In genomic region chr11:16508052-16508654, GRCm38 (mm10) we compare ENCODE assay signal across 7 mouse cellular contexts. TPM values are rescaled to one million over a fixed set of nuclear protein-coding genes. Genes with fewer than 3 reads are reported as not detected.
A peak's percentile ranks its signal among the peaks of the same experiment; 100 is the strongest.
DNase-seq lines count a peak whose midpoint lies in the region; ATAC-seq and TF ChIP-seq lines count a peak whose summit lies in the region.

Gene Sec61g, minus strand, starts transcription at chr11:16508484.

- ATAC-seq in intestine, postnatal 0 days, result peak; percentile 100
- peak; percentile 100 for ATAC-seq in midbrain, embryonic 12.5 days (ENCODE audit: low FRiP score, low read depth)

- WGBS in embryonic facial prominence, embryonic 10.5 days, result under 1% methylated on average over 35 of the region's 35 CpGs
- under 1% methylated on average over 35 of the region's 35 CpGs for WGBS in intestine, postnatal 0 days
- WGBS in midbrain, embryonic 12.5 days, result under 1% methylated on average over 35 of the region's 35 CpGs
- WGBS in small intestine, adult 2 months, result under 1% methylated on average over 35 of the region's 35 CpGs

- TF ChIP-seq POLR2A in small intestine, adult 2 months (IDR thresholded peaks at IDR 0.05; ENCODE audit: low read depth, low read length), result peak; percentile 92

- H3K9me3 ChIP-seq in embryonic facial prominence, embryonic 10.5 days, result no peaks in the 10 kb centered on the region
- no peaks in the 10 kb centered on the region for H3K9me3 ChIP-seq in intestine, postnatal 0 days (ENCODE audit: control insufficient read depth)
- H3K9me3 ChIP-seq in midbrain, embryonic 12.5 days, result no peaks in the 10 kb centered on the region

- H3K27ac ChIP-seq in embryonic facial prominence, embryonic 10.5 days (replicated peaks), result peak within 1 kb of the TSS; percentile 95
- H3K27ac ChIP-seq in intestine, postnatal 0 days (ENCODE audit: low read depth, low read length), result peak within 1 kb of the TSS; percentile 98
- peak within 1 kb of the TSS; percentile 93 for H3K27ac ChIP-seq in midbrain, embryonic 12.5 days (replicated peaks)
- H3K27ac ChIP-seq in small intestine, adult 2 months (ENCODE audit: insufficient read depth, low read depth, low read length), result peak within 1 kb of the TSS; percentile 100

- intact Hi-C loops in left cerebral cortex, postnatal 4 days (cut with DNase I), result no loop called here

- peak; percentile 95 for DNase-seq in adrenal gland, postnatal 10 days
- peak; percentile 93 for DNase-seq in embryonic facial prominence, embryonic 10.5 days (ENCODE audit: low spot score)
- DNase-seq in gonadal fat pad, adult 2 months (ENCODE audit: low read depth), result peak; percentile 56
- DNase-seq in left cerebral cortex, postnatal 4 days, result peak; percentile 92

- peaks cover 34% of the 10 kb centered on the region for H3K36me3 ChIP-seq in embryonic facial prominence, embryonic 10.5 days (replicated peaks)
- H3K36me3 ChIP-seq in intestine, postnatal 0 days (ENCODE audit: control insufficient read depth, insufficient read depth), result peaks cover 17% of the 10 kb centered on the region
- H3K36me3 ChIP-seq in midbrain, embryonic 12.5 days, result peaks cover 23% of the 10 kb centered on the region
- H3K36me3 ChIP-seq in small intestine, adult 2 months (ENCODE audit: control insufficient read depth, insufficient read depth, low read length), result peaks cover 20% of the 10 kb centered on the region

- TF ChIP-seq CTCF in intestine, postnatal 0 days (IDR thresholded peaks at IDR 0.05; ENCODE audit: low read depth), result no peak
- no peak for TF ChIP-seq CTCF in small intestine, adult 2 months (IDR thresholded peaks at IDR 0.05; ENCODE audit: extremely low read depth, insufficient read length, insufficient replicate concordance, low read depth, low read length)

- H3K4me3 ChIP-seq in embryonic facial prominence, embryonic 10.5 days, result peak within 1 kb of the TSS; percentile 93
- peak within 1 kb of the TSS; percentile 98 for H3K4me3 ChIP-seq in intestine, postnatal 0 days (ENCODE audit: low read depth, low read length)
- H3K4me3 ChIP-seq in midbrain, embryonic 12.5 days, result peak within 1 kb of the TSS; percentile 71
- peak within 1 kb of the TSS; percentile 96 for H3K4me3 ChIP-seq in small intestine, adult 2 months (ENCODE audit: low read depth, low read length)

- H3K4me1 ChIP-seq in embryonic facial prominence, embryonic 10.5 days, result peaks cover 12% of the 10 kb centered on the region
- H3K4me1 ChIP-seq in intestine, postnatal 0 days (replicated peaks; ENCODE audit: control insufficient read depth, insufficient read depth, low read length), result no peaks in the 10 kb centered on the region
- H3K4me1 ChIP-seq in midbrain, embryonic 12.5 days, result peaks cover 7% of the 10 kb centered on the region
- H3K4me1 ChIP-seq in small intestine, adult 2 months (ENCODE audit: control insufficient read depth, insufficient read depth, insufficient read length, low read length), result no peaks in the 10 kb centered on the region

- H3K9ac ChIP-seq in intestine, postnatal 0 days (ENCODE audit: low read depth, low read length), result peak within 1 kb of the TSS; percentile 95
- H3K9ac ChIP-seq in midbrain, embryonic 12.5 days (replicated peaks), result peak within 1 kb of the TSS; percentile 92

- H3K27me3 ChIP-seq in embryonic facial prominence, embryonic 10.5 days (replicated peaks; ENCODE audit: low read depth, poor library complexity, severe bottlenecking), result no peaks in the 10 kb centered on the region
- H3K27me3 ChIP-seq in intestine, postnatal 0 days (replicated peaks; ENCODE audit: control insufficient read depth, insufficient read depth, low read length), result no peaks in the 10 kb centered on the region
- no peaks in the 10 kb centered on the region for H3K27me3 ChIP-seq in midbrain, embryonic 12.5 days
- H3K27me3 ChIP-seq in small intestine, adult 2 months (ENCODE audit: control insufficient read depth, insufficient read depth, low read length), result no peaks in the 10 kb centered on the region

- H3K4me2 ChIP-seq in intestine, postnatal 0 days (replicated peaks; ENCODE audit: low read depth), result peak within 1 kb of the TSS; percentile 68
- peak within 1 kb of the TSS; percentile 79 for H3K4me2 ChIP-seq in midbrain, embryonic 12.5 days (replicated peaks)

RNA-seq across cellular contexts. Expression of gene Sec61g, which starts in this region (rescaled TPM):
- 1 to 10 TPM; 8.6 to 9.6 TPM for total RNA-seq in adrenal gland, postnatal 10 days (2021)
- 40.7 and 44.2 TPM in 2 replicates for polyA plus RNA-seq in embryonic facial prominence, embryonic 10.5 days (2016; fragmentation: Nextera tagmentation; extraction: Ambion mirVana)
- 15.4 and 24.0 TPM in 2 replicates for polyA plus RNA-seq in gonadal fat pad, adult 2 months (2012; rRNA removed)
- 32.7 and 34.8 TPM in 2 replicates for polyA plus RNA-seq in intestine, postnatal 0 days (2015; fragmentation: Nextera tagmentation; extraction: Ambion mirVana)
- total RNA-seq in left cerebral cortex, postnatal 4 days (2021), result 10 to 100 TPM in 1 of 2 experiments, 1 to 10 TPM in 1; 9.4 to 12.2 TPM
- 36.8 and 40.0 TPM in 2 replicates for polyA plus RNA-seq in midbrain, embryonic 12.5 days (2016; fragmentation: Nextera tagmentation; extraction: Ambion mirVana)
- polyA plus RNA-seq in small intestine, adult 2 months (2012; rRNA removed), result 4.3 and 6.1 TPM in 2 replicates

Comparison
In these comparisons a context has a peak if more than half of its experiments do, and no peak if none do; other contexts are left out.
1. Peak in every context shown above with its lines: DNase-seq, ATAC-seq, H3K4me3 ChIP-seq and H3K27ac ChIP-seq.